Mouse (Mus musculus) right cerebral cortex, postnatal 36 days (tissue): Measurements from ENCODE around the gene Pigk.

Experiments
- DNase-seq, 2 experiments: peaks; one replicate each; pipeline ENCODE4 v3.0.0; 2022; ENCODE audit warnings: low spot score in 2 of 2, mixed read lengths in 1 of 2

The Pigk gene

DNA sequence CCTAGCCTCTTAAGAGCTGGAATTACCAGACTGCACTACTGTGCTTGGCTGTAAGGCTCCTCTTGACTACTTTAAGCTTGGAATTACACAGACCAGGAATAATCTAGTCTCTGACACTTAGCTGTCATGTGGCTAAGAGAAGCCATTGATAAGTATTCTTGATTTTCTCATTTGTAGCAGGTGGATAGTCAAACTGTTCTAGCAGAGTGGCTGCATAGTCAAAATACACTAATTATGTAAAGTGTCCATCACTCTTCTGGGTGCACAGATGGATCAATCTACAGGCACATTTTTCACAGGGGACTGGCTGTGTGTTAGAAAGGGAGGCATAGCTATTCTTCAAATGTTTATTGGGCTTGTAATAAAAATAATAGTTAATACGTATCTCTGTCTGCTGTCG is 276.9 kb downstream of the Pigk start:
- DNase-seq, result no peak

- DNase-seq, result no peak
Measured at GRCm38 (mm10) chr3:152993608-152994007, 279.7 kb downstream of the Pigk start.

DNA sequence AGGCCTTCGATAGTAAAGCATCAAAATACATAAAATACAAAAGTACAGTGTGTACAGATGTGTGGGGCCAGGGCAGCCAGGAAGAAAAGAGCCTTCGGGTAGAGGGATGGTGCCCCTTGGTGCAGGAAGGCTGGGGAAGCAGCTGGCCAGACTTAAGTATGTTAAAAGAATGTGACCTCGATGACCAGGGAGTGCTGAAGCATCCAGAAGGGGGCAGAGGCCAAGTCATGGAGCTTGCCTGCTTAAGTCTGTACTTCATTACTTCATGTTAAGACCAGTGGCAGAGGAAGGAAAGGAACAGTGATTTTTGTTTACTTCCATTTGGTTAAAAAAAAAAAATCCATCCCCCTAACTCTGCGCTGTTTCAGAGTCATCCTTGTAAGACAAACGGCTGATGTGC is 284.2 kb downstream of the Pigk start:
- DNase-seq, result no peak

- DNase-seq, result no peak
Measured at GRCm38 (mm10) chr3:152998901-152999300, 285.0 kb downstream of the Pigk start.

DNA sequence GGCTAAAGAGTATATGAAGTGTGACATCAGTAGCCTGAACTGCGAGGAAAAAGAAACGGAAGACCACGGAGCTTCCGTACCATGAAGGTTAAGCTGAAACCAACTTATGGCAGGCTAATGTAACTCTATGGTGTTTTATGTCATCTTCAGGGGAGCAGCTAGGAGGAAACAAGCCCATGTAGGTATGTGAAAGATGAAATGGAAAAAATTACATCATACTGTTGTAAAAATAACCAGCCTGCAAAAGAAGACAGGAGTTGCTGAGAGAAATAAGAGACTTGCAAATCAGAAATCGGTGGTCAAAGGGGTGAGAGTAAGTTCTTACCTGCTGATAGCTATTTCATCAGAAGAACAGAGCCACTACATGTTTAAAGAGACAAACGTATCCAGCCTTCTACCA is 293.0 kb downstream of the Pigk start:
- DNase-seq, result no peak

DNA sequence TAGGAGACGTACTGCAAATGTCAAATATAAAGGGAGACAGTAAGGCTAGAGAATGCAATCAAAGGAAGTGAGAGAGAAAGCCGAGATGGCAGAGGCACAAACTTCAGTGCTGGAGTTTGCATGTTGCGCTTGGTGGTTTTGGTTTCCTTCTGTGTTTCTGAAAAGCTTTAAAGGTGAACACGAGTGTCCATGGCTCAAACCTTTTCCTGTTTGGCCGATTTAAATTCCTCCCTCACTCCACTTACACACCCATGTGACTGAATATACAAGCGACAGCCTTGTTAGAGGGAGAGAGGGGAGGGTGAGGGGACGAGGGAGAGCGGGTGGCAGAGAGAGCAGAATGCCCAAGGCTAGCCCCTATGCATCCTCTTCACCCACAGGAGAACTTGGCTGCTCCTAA is 302.5 kb downstream of the Pigk start:
- no peak for DNase-seq

DNA sequence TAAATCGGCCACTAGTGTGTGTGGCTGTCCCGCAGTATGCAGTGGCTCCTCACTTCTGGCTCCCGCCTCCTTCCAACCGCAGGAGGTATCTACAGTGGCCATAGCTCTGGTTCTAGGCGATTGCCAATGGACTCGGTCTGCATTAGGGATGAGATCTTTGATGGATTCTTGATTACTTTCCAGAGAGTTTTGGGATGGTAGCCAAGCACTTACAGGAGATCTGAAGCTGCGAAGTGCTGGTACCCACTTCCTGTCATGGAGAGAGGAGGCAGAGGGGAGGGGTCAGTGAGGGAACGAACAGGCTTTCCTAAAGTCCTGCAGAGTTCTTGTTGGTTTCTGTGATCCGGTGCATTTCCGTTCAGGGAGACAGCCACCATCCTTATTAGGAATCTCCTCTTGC is 304.2 kb downstream of the Pigk start:
- no peak for DNase-seq

GRCm38 (mm10) chr3:153024016-153024415 is 310.1 kb downstream of the Pigk start:
- no peak for DNase-seq
